Mouse (Mus musculus) T-helper 2 cell (primary cell): ENCODE measurements at regions not wholly inside any gene's neighbourhood (a gene's known extent, or its start where the extent isn't known, plus 50 kb on each side); places are given as distances from the start of the nearest gene placed in this dataset.
"Not testable (repeated sequence)": the region's sequence is repeated elsewhere in the genome, so short reads cannot be mapped to it uniquely, and the experiment has no call there.

Source experiments
- in situ Hi-C: fragments of 300-600 bp; cut with MboI, MseI; formaldehyde crosslinking; loops from one replicate; pipeline ENCODE4 v1.15.1; 2025; ENCODE audit warnings: high pct_unique_total_duplicates

DNA sequence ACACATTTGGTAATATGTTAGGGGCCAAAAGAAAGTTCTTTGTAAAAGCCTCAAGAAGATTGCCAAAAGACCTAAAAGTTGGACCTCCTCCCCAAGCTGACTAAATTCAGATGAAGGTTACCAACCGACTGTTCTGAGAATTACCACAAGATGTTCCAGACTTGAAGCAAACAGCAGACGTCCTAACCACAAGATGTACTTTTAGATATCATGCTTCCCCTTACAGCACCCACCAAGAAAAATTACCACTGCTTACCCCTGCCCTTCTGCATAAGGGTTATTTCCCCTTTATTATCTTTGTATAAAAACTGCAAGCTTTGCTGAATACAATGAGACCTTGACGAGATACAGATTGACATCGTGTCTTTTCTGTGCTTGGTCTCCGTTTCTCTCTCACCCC, 121.6 kb upstream of the Cst10 start:
- in situ Hi-C loops = no loop called here

DNA sequence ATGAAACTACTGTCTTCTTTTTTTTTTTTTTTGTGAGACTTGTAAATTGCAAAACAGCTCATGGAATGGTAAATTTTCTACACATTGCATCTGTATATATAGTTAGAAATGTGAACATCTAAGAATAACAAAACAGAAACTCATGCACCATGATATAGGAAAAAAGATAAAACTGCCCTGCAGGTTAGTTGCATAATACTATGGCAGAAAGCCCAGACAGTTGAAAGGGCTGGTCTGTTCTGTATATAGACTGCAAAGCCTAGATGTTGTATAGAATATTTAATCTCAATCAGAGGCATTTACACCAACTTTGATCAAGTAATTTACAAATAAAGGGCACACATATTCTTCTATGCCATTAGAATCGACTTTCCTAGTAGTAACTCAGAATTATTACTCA, 120.7 kb upstream of the Cst10 start:
- in situ Hi-C loops = no loop called here

DNA sequence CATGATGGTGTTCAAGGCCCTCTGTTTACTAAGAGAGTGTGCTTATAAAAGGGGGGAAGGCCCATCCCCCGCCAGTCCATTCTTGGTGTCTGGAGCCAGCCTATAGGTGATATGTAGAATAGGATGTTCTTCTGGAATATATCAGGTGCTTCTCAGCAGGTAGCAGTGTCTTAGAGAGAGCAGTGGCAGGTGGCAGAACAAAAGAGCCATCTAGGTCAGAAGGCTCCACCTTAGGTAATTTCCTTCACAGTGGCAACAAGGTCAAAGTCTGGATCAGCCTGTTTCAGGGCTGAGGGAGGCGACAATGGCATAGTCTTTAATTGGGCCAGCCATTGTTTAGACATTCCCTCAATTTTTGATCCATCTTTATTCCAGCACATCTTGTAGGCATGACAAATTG, 107.9 kb upstream of the Cst10 start:
- in situ Hi-C loops = not testable (repeated sequence)

DNA sequence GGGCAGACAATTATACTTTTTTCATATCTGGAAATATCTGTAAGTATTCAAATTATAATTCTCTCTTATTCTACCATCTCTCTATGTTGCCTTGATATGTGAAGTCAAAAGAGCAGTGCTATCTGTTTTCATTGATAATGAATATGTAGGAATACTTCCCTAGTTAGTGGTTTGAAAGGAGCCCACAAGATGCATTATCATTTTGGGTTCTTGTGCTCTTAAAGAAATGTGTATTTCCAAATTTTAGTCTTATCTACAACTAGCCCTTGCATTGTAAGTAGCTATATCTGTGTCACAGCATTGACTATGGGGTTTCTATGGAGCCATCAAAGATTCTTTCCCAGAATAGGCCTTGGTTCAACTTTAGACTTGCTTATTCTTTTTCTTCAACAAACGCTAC, 99.3 kb upstream of the Cst10 start:
- in situ Hi-C loops = no loop called here

DNA sequence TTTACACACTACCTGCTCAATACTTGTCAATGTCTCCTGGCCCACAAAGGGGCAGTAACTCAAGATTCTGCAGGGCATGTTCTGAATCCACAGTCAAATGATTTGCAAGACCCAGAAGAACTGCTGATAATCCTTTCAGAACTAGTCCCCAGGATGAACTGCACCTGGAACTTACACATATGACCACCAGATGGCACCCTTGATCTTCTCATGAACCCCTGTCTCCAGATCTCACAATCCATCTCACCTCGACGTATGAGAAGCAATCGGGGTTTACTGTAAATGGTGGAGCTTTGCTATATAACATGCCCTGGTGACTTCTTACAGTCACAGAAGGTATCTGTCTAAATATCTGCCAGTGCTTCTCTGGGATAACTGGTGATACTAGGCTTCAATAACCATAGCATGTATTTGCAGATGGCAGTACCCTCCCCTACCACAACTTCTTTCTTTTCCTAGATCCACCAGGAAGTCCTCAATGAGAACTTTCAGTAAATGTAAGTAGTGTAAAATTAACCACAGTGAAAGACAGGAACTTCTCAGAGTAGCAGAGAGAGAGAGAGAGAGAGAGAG, 54.5 kb upstream of the Cst10 start:
- in situ Hi-C loops = loop anchor here (5.0 kb wide), 1 partner anchor 752 kb away; no protein-coding TSS in a partner anchor
